Mouse (Mus musculus): ENCODE data around the gene Mta3.
"Not testable (repeated sequence)": the region's sequence is repeated elsewhere in the genome, so short reads cannot be mapped to it uniquely, and the experiment has no call there.

Gene Mta3

GRCm38 (mm10) chr17:83708891-83709290, 2.9 kb downstream of the Mta3 start:
- no peak for DNase-seq

- not testable (repeated sequence) for DNase-seq
Observed at GRCm38 (mm10) chr17:83709517-83709916, 3.6 kb downstream of the Mta3 start.

GRCm38 (mm10) chr17:83710639-83711038, 4.7 kb downstream of the Mta3 start:
- DNase-seq = no peak

- no peak for DNase-seq
Observed at GRCm38 (mm10) chr17:83712341-83712740, 6.4 kb downstream of the Mta3 start.

- no peak for DNase-seq
Observed at GRCm38 (mm10) chr17:83720449-83720848, 14.5 kb downstream of the Mta3 start.

- DNase-seq = no peak
Observed at GRCm38 (mm10) chr17:83721157-83721556, 15.2 kb downstream of the Mta3 start.

- no peak for DNase-seq
Observed at GRCm38 (mm10) chr17:83723064-83723463, 17.1 kb downstream of the Mta3 start.

- DNase-seq = no peak
Observed at GRCm38 (mm10) chr17:83726496-83726895, 20.5 kb downstream of the Mta3 start.

- DNase-seq = no peak
Observed at GRCm38 (mm10) chr17:83727707-83728106, 21.7 kb downstream of the Mta3 start.

GRCm38 (mm10) chr17:83729029-83729428, 23.1 kb downstream of the Mta3 start:
- no peak for DNase-seq

- DNase-seq = peak in 1 of 2 experiments; percentile 27
Observed at GRCm38 (mm10) chr17:83730123-83730522, 24.2 kb downstream of the Mta3 start.

- DNase-seq = peak; percentile 50 to 69
Observed at GRCm38 (mm10) chr17:83732166-83732629, 26.2 kb downstream of the Mta3 start.

GRCm38 (mm10) chr17:83732801-83733200, 26.8 kb downstream of the Mta3 start:
- peak; percentile 57 to 70 for DNase-seq

- DNase-seq = no peak
Observed at GRCm38 (mm10) chr17:83736701-83737100, 30.7 kb downstream of the Mta3 start.

- no peak for DNase-seq
Observed at GRCm38 (mm10) chr17:83737775-83738174, 31.8 kb downstream of the Mta3 start.

- DNase-seq = no peak
Observed at GRCm38 (mm10) chr17:83740135-83740676, 34.2 kb downstream of the Mta3 start.

- DNase-seq = no peak
Observed at GRCm38 (mm10) chr17:83741243-83741642, 35.3 kb downstream of the Mta3 start.

GRCm38 (mm10) chr17:83744231-83744824, 38.4 kb downstream of the Mta3 start:
- DNase-seq = no peak

- DNase-seq = no peak
Observed at GRCm38 (mm10) chr17:83747405-83748160, 41.6 kb downstream of the Mta3 start.

- DNase-seq = no peak
Observed at GRCm38 (mm10) chr17:83750216-83750950, 44.4 kb downstream of the Mta3 start.

- DNase-seq = no peak
Observed at GRCm38 (mm10) chr17:83753112-83753899, 47.3 kb downstream of the Mta3 start.

- no peak for DNase-seq
Observed at GRCm38 (mm10) chr17:83758096-83758495, 52.1 kb downstream of the Mta3 start.

All from thymus, adult 18-20 months (tissue).